Mouse (Mus musculus): ENCODE results near the gene Cd300lf. TPM values are rescaled to one million over a fixed set of nuclear protein-coding genes. Genes with fewer than 3 reads are reported as not detected.

Gene Cd300lf
- polyA plus RNA-seq, 1 experiment from 2014 or later: 0.33 TPM

- WGBS: 27% methylated on average over 9 of the region's 9 CpGs
Measured at GRCm38 (mm10) chr11:115162205-115162601, 28.4 kb upstream of the Cd300lf start.

DNA sequence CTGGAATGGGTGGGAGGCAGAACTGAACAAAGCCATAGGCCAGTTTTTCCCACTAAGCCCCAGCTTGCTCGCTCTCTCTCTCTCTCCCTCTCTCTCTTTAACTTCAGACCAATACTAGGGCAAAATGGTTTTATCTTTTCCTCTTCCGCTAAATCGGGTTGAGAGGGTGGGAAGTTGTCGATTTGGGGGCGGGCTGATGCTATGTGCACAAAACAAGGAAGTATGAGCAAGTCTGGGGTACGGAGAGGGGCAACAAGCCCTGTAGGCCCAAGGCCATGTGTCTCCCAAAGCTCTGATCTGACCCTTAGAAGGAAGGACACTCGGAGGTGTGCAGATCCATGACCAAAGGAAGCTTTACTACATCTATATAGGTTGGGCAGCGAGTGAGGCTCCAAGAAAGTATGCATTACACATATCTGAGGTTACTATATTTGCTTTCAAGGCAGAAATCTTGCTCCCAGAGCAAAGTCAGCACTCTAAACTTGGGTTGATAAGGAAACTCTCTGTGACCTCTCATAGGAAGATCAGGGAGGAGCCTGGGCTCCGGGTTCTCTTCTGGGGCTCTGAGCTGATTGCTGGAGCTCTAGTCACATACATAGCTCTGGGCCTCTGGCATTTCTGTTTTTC is 27.9 kb upstream of the Cd300lf start:
- no peaks in the 10 kb centered on the region for H3K9me3 ChIP-seq (replicated peaks; ENCODE audit: low read length)
- no peak overlapping the region for H3K9ac ChIP-seq (ENCODE audit: low read depth, low read length)
- H3K27ac ChIP-seq: no peak overlapping the region
- H3K4me3 ChIP-seq (replicated peaks; ENCODE audit: low read depth, low read length): no peak overlapping the region
- no peak for ATAC-seq (replicated peaks; ENCODE audit: low FRiP score, low read depth)
- no peak overlapping the region for H3K4me2 ChIP-seq (ENCODE audit: low read length)
- H3K4me1 ChIP-seq (replicated peaks; ENCODE audit: insufficient read depth, low read length): peaks cover 16% of the 10 kb centered on the region
- no peaks in the 10 kb centered on the region for H3K27me3 ChIP-seq (ENCODE audit: insufficient read depth, low read length)
- no peaks in the 10 kb centered on the region for H3K36me3 ChIP-seq (ENCODE audit: insufficient read depth, low read length)
- 75% methylated on average over 9 of the region's 9 CpGs for whole genome bisulfite sequencing
- TF ChIP-seq CTCF (IDR thresholded peaks at IDR 0.05; ENCODE audit: low read depth): no peak
- no peak for DNase-seq (ENCODE audit: low spot score)

More at GRCm38 (mm10) chr11:115162205-115162601, 28.4 kb upstream of the Cd300lf start:
- Histone ChIP-seq H3K9ac (ENCODE audit: low read depth, low read length) (peak overlapping the region; percentile 57; the same call in 1 of the 2 replicates), H3K27me3 (ENCODE audit: insufficient read depth, low read length) (no peaks in the 10 kb centered on the region), H3K4me1 (replicated peaks; ENCODE audit: insufficient read depth, low read length) (peaks cover 16% of the 10 kb centered on the region), H3K9me3 (replicated peaks; ENCODE audit: low read length) (no peaks in the 10 kb centered on the region), H3K4me3 (replicated peaks; ENCODE audit: low read depth, low read length) (no peak overlapping the region), H3K27ac (peak overlapping the region; percentile 73; the same call in 1 of the 2 replicates), H3K36me3 (ENCODE audit: insufficient read depth, low read length) (no peaks in the 10 kb centered on the region), H3K4me2 (ENCODE audit: low read length) (peak overlapping the region; percentile 82)
- DNase-seq (ENCODE audit: low spot score) (no peak), ATAC-seq (replicated peaks; ENCODE audit: low FRiP score, low read depth) (no peak)
- no peak for TF ChIP-seq CTCF (IDR thresholded peaks at IDR 0.05; ENCODE audit: low read depth)

GRCm38 (mm10) chr11:115160883-115161577 is 27.2 kb upstream of the Cd300lf start:
- Histone ChIP-seq H3K4me3 (replicated peaks; ENCODE audit: low read depth, low read length) (no peak overlapping the region), H3K36me3 (ENCODE audit: insufficient read depth, low read length) (no peaks in the 10 kb centered on the region), H3K27ac (no peak overlapping the region), H3K27me3 (ENCODE audit: insufficient read depth, low read length) (no peaks in the 10 kb centered on the region), H3K9me3 (replicated peaks; ENCODE audit: low read length) (no peaks in the 10 kb centered on the region), H3K9ac (ENCODE audit: low read depth, low read length) (no peak overlapping the region), H3K4me1 (replicated peaks; ENCODE audit: insufficient read depth, low read length) (peaks cover 14% of the 10 kb centered on the region), H3K4me2 (ENCODE audit: low read length) (no peak overlapping the region)
- ATAC-seq (replicated peaks; ENCODE audit: low FRiP score, low read depth): no peak
- TF ChIP-seq CTCF (IDR thresholded peaks at IDR 0.05; ENCODE audit: low read depth): peak; percentile 89
- DNase-seq (ENCODE audit: low spot score): peak; percentile 84
- 38% methylated on average over 10 of the region's 10 CpGs for WGBS

GRCm38 (mm10) chr11:115160016-115160797 is 26.4 kb upstream of the Cd300lf start:
- Histone ChIP-seq H3K4me3 (replicated peaks; ENCODE audit: low read depth, low read length) (no peak overlapping the region), H3K27me3 (ENCODE audit: insufficient read depth, low read length) (no peaks in the 10 kb centered on the region), H3K9me3 (replicated peaks; ENCODE audit: low read length) (no peaks in the 10 kb centered on the region), H3K36me3 (ENCODE audit: insufficient read depth, low read length) (no peaks in the 10 kb centered on the region), H3K4me1 (replicated peaks; ENCODE audit: insufficient read depth, low read length) (peaks cover 9% of the 10 kb centered on the region; the same call in 1 of the 2 replicates), H3K4me2 (ENCODE audit: low read length) (no peak overlapping the region), H3K9ac (ENCODE audit: low read depth, low read length) (no peak overlapping the region), H3K27ac (no peak overlapping the region)
- DNase-seq (ENCODE audit: low spot score) (peak; percentile 52), ATAC-seq (replicated peaks; ENCODE audit: low FRiP score, low read depth) (no peak)
- WGBS: 57% methylated on average over 11 of the region's 11 CpGs
- peak; percentile 89 for TF ChIP-seq CTCF (IDR thresholded peaks at IDR 0.05; ENCODE audit: low read depth)

DNA sequence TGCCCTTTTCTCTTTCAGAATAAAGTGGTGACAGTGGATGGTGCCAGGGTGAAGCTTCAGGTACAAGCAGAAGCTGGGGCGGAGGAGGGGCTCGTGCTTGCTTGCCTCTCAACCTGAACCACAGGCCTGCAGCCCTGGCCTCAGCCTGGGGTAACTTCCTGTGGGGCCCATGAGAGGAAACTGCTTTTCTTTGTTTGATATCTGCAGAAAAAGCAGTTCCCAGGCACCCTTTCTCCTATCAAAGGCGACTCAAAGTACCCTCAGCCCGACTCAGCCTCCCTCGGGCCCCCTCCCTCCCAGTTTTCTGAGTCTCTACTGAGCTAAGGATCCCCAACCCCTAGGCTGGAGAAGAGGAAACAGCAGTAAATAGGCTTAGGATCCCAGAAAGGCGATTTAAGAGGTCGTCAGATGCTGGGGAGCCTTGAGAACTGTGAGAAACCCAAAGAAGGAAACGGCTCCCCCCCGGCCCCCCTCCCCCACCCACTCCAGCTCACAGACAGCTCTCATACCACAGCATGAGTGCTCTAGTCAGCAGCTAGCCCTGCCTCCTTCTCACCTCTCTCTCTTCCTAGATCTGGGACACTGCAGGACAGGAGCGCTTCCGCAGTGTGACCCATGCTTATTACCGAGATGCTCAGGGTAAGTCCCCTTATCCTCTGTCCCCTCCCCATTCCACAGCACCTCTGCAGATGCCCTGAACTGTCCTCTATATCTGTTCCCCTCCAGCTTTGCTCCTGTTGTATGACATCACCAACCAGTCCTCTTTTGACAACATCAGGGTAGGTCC is 24.3 kb upstream of the Cd300lf start:
- peaks cover 7% of the 10 kb centered on the region; the same call in 1 of the 2 replicates for H3K4me1 ChIP-seq (replicated peaks; ENCODE audit: insufficient read depth, low read length)
- H3K27ac ChIP-seq: no peak overlapping the region
- H3K9ac ChIP-seq (ENCODE audit: low read depth, low read length): no peak overlapping the region
- no peaks in the 10 kb centered on the region for H3K9me3 ChIP-seq (replicated peaks; ENCODE audit: low read length)
- ATAC-seq (replicated peaks; ENCODE audit: low FRiP score, low read depth) (no peak), DNase-seq (ENCODE audit: low spot score) (no peak)
- H3K4me3 ChIP-seq (replicated peaks; ENCODE audit: low read depth, low read length): no peak overlapping the region
- H3K4me2 ChIP-seq (ENCODE audit: low read length): no peak overlapping the region
- 27% methylated on average over 12 of the region's 12 CpGs for WGBS
- H3K27me3 ChIP-seq (ENCODE audit: insufficient read depth, low read length): no peaks in the 10 kb centered on the region
- TF ChIP-seq CTCF (IDR thresholded peaks at IDR 0.05; ENCODE audit: low read depth): no peak
- H3K36me3 ChIP-seq (ENCODE audit: insufficient read depth, low read length): no peaks in the 10 kb centered on the region

All from kidney, postnatal 0 days (tissue).